Mouse (Mus musculus): Measurements from ENCODE around the gene Dpy19l1.

- TF ChIP-seq CTCF (IDR thresholded peaks at IDR 0.05; ENCODE audit: low read depth), result no peak
- TF ChIP-seq EP300 (IDR thresholded peaks at IDR 0.05; ENCODE audit: low read depth), result no peak
These were observed 77.3 kb downstream of the Dpy19l1 start for GRCm38 (mm10) chr9:24425679-24426078.
